Mouse (Mus musculus) midbrain, postnatal 0 days (tissue): ENCODE measurements around the gene E2f7. TPM values are rescaled to one million over a fixed set of nuclear protein-coding genes. Genes with fewer than 3 reads are reported as not detected.

Experiments used
- ATAC-seq: fragments of 200-750 bp; cut with Nextera tagmentation; 2 replicates; pipeline ENCODE4 v1.8.0; 2017; ENCODE audit warnings: moderate number of reproducible peaks, mild to moderate bottlenecking, moderate TSS enrichment, moderate library complexity; ENCODE audit not compliant: low FRiP score
- DNase-seq: peaks from one replicate; pipeline ENCODE4 v3.0.0-alpha.2; 2015; ENCODE audit warnings: low spot score
- H3K27ac ChIP-seq: fragments of 300-500 bp; sonication (generic); 2 replicates; pipeline ENCODE4 v1.5.1; 2014; ENCODE audit warnings: low read depth, mild to moderate bottlenecking, low read length, mixed read lengths
- H3K27me3 ChIP-seq: fragments of 300-500 bp; sonication (generic); 2 replicates; pipeline ENCODE4 v1.6.1; 2014; ENCODE audit warnings: low read length, control low read depth, mixed read lengths; ENCODE audit not compliant: insufficient read depth
- H3K36me3 ChIP-seq: fragments of 300-500 bp; sonication (generic); 2 replicates; pipeline ENCODE4 v1.6.1; 2014; ENCODE audit warnings: low read length, control low read depth, mixed read lengths; ENCODE audit not compliant: insufficient read depth
- H3K4me1 ChIP-seq: fragments of 300-500 bp; sonication (generic); 2 replicates; pipeline ENCODE4 v1.6.1; 2014; ENCODE audit warnings: mild to moderate bottlenecking, control low read depth, antibody characterized with exemption, low read length, mixed read lengths; ENCODE audit not compliant: insufficient read depth
- H3K4me2 ChIP-seq: fragments of 300-500 bp; sonication (generic); 2 replicates; pipeline ENCODE4 v1.6.1; 2014; ENCODE audit warnings: low read depth, mild to moderate bottlenecking, low read length, mixed read lengths; ENCODE audit not compliant: poor library complexity, severe bottlenecking
- H3K4me3 ChIP-seq: fragments of 300-500 bp; sonication (generic); 2 replicates; pipeline ENCODE4 v1.5.1; 2014; ENCODE audit warnings: low read depth, mild to moderate bottlenecking, low read length, moderate library complexity
- H3K9ac ChIP-seq: fragments of 300-500 bp; sonication (generic); replicated peaks from 2 replicates; pipeline ENCODE4 v1.6.1; 2014; ENCODE audit warnings: mild to moderate bottlenecking, low read length, moderate library complexity, mixed read lengths; ENCODE audit not compliant: poor library complexity, severe bottlenecking
- H3K9me3 ChIP-seq: fragments of 300-500 bp; sonication (generic); 2 replicates; pipeline ENCODE4 v1.6.1; 2016; ENCODE audit warnings: low read length, control low read depth
- CTCF ChIP-seq: IDR thresholded peaks from 2 replicates; pipeline ENCODE4 v1.5.1; 2016; ENCODE audit warnings: antibody characterized with exemption, mild to moderate bottlenecking
- WGBS: fragments of 180-500 bp; shearing (Covaris S2); extraction: QIAGEN DNeasy Blood & Tissue Kit; methylation state at CpG from one replicate; pipeline ENCODE4 v1.1.7; 2014; 5-methylcytosine and 5-hydroxymethylcytosine counted together
- polyA plus RNA-seq: library from polyadenylated mRNA; unstranded; fragments of >200 nt; fragmentation: Nextera tagmentation; extraction: Ambion mirVana; gene quantifications from 2 replicates; pipeline ENCODE4 v1.2.1, GENCODE M21; 2015
- total RNA-seq: library from RNA; depleted of rRNA; stranded (reverse); fragments of >200 nt; gene quantifications from 2 replicates; pipeline ENCODE4 v1.2.3, GENCODE M21; 2014

Gene E2f7
- total and polyA plus RNA-seq, 2 experiments from 2014 or later = 1.4 to 2.3 TPM

- Histone ChIP-seq H3K36me3 (no peaks in the 10 kb centered on the region), H3K9me3 (no peaks in the 10 kb centered on the region), H3K9ac (no peak overlapping the region), H3K4me2 (no peak overlapping the region), H3K4me3 (no peak overlapping the region), H3K27me3 (no peaks in the 10 kb centered on the region), H3K27ac (no peak overlapping the region), H3K4me1 (no peaks in the 10 kb centered on the region)
- DNase-seq = no peak
- no peak for TF ChIP-seq CTCF
- no peak for ATAC-seq
- WGBS = 83% methylated on average over 15 of the region's 15 CpGs
Measured at GRCm38 (mm10) chr10:110726431-110726830, 18.8 kb upstream of the E2f7 start.

GRCm38 (mm10) chr10:110727816-110728215, 17.4 kb upstream of the E2f7 start:
- ATAC-seq (no peak), DNase-seq (peak; percentile 14)
- Histone ChIP-seq H3K4me2 (no peak overlapping the region), H3K4me3 (no peak overlapping the region), H3K4me1 (no peaks in the 10 kb centered on the region), H3K36me3 (no peaks in the 10 kb centered on the region), H3K27me3 (no peaks in the 10 kb centered on the region), H3K27ac (no peak overlapping the region), H3K9me3 (no peaks in the 10 kb centered on the region), H3K9ac (no peak overlapping the region)
- TF ChIP-seq CTCF = peak; percentile 71
- WGBS = 66% methylated on average over 4 of the region's 4 CpGs

GRCm38 (mm10) chr10:110733343-110733742, 11.9 kb upstream of the E2f7 start:
- 25% methylated on average over 6 of the region's 6 CpGs for WGBS
- peak; percentile 75 for DNase-seq
- peak; percentile 70 for TF ChIP-seq CTCF
- no peak for ATAC-seq
- Histone ChIP-seq H3K4me3 (no peak overlapping the region), H3K9me3 (no peaks in the 10 kb centered on the region), H3K4me1 (no peaks in the 10 kb centered on the region), H3K4me2 (no peak overlapping the region), H3K27me3 (no peaks in the 10 kb centered on the region), H3K36me3 (no peaks in the 10 kb centered on the region), H3K27ac (no peak overlapping the region), H3K9ac (no peak overlapping the region)

GRCm38 (mm10) chr10:110743701-110744100, 1.5 kb upstream of the E2f7 start:
- Histone ChIP-seq H3K4me2 (no peak overlapping the region), H3K9ac (no peak overlapping the region), H3K4me1 (no peaks in the 10 kb centered on the region; the same call in 1 of the 2 replicates), H3K4me3 (no peak overlapping the region), H3K36me3 (no peaks in the 10 kb centered on the region), H3K9me3 (no peaks in the 10 kb centered on the region), H3K27ac (no peak overlapping the region), H3K27me3 (no peaks in the 10 kb centered on the region)
- WGBS = 78% methylated on average over 6 of the region's 6 CpGs
- DNase-seq (no peak), ATAC-seq (no peak)
- no peak for TF ChIP-seq CTCF

GRCm38 (mm10) chr10:110744120-110744519, 1.1 kb upstream of the E2f7 start:
- Histone ChIP-seq H3K4me3 (peak overlapping the region; percentile 67), H3K27ac (no peak overlapping the region), H3K4me1 (no peaks in the 10 kb centered on the region; the same call in 1 of the 2 replicates), H3K36me3 (no peaks in the 10 kb centered on the region), H3K9ac (no peak overlapping the region), H3K4me2 (no peak overlapping the region), H3K9me3 (no peaks in the 10 kb centered on the region), H3K27me3 (no peaks in the 10 kb centered on the region)
- DNase-seq (no peak), ATAC-seq (no peak)
- no peak for TF ChIP-seq CTCF
- 63% methylated on average over 12 of the region's 12 CpGs for WGBS

GRCm38 (mm10) chr10:110745640-110746032, 397 bp downstream of the E2f7 start:
- WGBS = 0% methylated on average over 23 of the region's 23 CpGs
- Histone ChIP-seq H3K4me2 (peak overlapping the region; percentile 85), H3K36me3 (no peaks in the 10 kb centered on the region), H3K4me3 (peak overlapping the region; percentile 67), H3K4me1 (no peaks in the 10 kb centered on the region; the same call in 1 of the 2 replicates), H3K9me3 (no peaks in the 10 kb centered on the region), H3K27me3 (no peaks in the 10 kb centered on the region), H3K9ac (peak overlapping the region; percentile 80), H3K27ac (no peak overlapping the region)
- no peak; the same call in 1 of the 2 replicates for ATAC-seq
- peak; percentile 5 for DNase-seq
- TF ChIP-seq CTCF = no peak
